Mouse (Mus musculus) testis, adult 2 months (tissue): ENCODE data around the gene Tnni1.

Experiments used
- CTCF ChIP-seq: fragments of 200-500 bp; IDR thresholded peaks from 2 replicates; pipeline ENCODE4 v1.5.1; 2012; ENCODE audit warnings: low read depth, mild to moderate bottlenecking, inconsistent platforms, low read length, moderate library complexity; ENCODE audit not compliant: control insufficient read depth, insufficient read depth, insufficient replicate concordance
- POLR2A ChIP-seq: fragments of 200-500 bp; IDR thresholded peaks from 2 replicates; pipeline ENCODE4 v1.6.1; 2012; ENCODE audit warnings: low read depth, mild to moderate bottlenecking, inconsistent platforms, low read length, moderate library complexity; ENCODE audit not compliant: control insufficient read depth

DNA sequence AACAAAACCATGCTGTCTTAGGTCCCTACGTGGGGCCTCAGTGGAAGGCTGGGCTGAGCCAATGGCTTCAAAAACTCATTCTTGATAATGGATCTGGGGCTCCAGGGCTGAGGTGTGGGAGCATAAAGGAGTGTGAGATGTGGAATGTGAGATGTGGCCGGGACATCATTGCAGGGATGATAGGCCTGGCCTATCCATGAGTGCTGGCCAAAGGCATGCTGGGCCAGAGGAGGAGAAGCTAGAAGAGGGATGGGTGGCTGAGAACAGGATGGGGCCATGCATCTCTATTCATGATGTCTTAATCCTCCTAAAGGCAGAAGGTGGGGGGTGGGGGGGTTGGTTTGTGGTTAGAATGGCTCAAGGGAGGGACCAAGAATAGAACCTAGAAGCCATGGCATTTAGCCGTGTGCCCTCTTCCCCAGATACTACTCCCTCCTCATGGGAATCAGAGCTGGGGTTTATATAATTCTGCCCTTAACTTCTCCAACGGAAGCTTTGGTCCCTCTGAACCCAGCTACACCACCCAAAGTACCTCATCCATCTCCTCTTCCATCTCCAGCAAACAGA lies 11.8 kb upstream of the Tnni1 start:
- TF ChIP-seq CTCF (no peak), POLR2A (no peak)
